ENCODE assay signal across 16 mouse cellular contexts in genomic region chr2:26635489-26636324, GRCm38 (mm10). TPM values are rescaled to one million over a fixed set of nuclear protein-coding genes. Genes with fewer than 3 reads are reported as not detected.
DNase-seq lines count a peak whose midpoint lies in the region; ATAC-seq lines count a peak whose summit lies in the region.
"Had no signal": no experiment of that assay in that cellular context is flagged by ENCODE, and none has a peak within 500 bp of the region (broad histone marks: within the 10 kb centered on the region; RNA-seq: fewer than 3 reads in every experiment).

No protein-coding gene starts in this region.

- no peaks in the 10 kb centered on the region for H3K27me3 ChIP-seq in limb, embryonic 12.5 days
- H3K27me3 ChIP-seq in limb, embryonic 10.5 days (ENCODE audit: low read depth, poor library complexity, severe bottlenecking): no peaks in the 10 kb centered on the region
- H3K27me3 ChIP-seq in liver, embryonic 12.5 days (replicated peaks): no peaks in the 10 kb centered on the region
- H3K27me3 ChIP-seq: Patski had no signal

- H3K4me3 ChIP-seq in limb, embryonic 12.5 days (replicated peaks): no peak overlapping the region
- H3K4me3 ChIP-seq in limb, embryonic 10.5 days: no peak overlapping the region
- H3K4me3 ChIP-seq in liver, embryonic 12.5 days: no peak overlapping the region

- H3K9me3 ChIP-seq in limb, embryonic 12.5 days: no peaks in the 10 kb centered on the region
- H3K9me3 ChIP-seq in limb, embryonic 10.5 days (replicated peaks): no peaks in the 10 kb centered on the region
- H3K9me3 ChIP-seq in liver, embryonic 12.5 days (replicated peaks): no peaks in the 10 kb centered on the region

- peaks cover 41% of the 10 kb centered on the region for H3K4me1 ChIP-seq in limb, embryonic 12.5 days (replicated peaks)
- peaks cover 56% of the 10 kb centered on the region for H3K4me1 ChIP-seq in limb, embryonic 10.5 days
- H3K4me1 ChIP-seq in liver, embryonic 12.5 days: peaks cover 33% of the 10 kb centered on the region

- no peak for ATAC-seq in limb, embryonic 12.5 days (ENCODE audit: insufficient number of reproducible peaks, insufficient read depth, low FRiP score, low TSS enrichment, low read depth)
- ATAC-seq in liver, embryonic 12.5 days: peak; percentile 44
- ATAC-seq: Patski had no signal

- DNase-seq in cerebellum, adult 9-10 months: peak; percentile 23
- DNase-seq in cerebellum, adult 8-10 months: no peak
- no peak for DNase-seq in limb, embryonic 10.5 days (ENCODE audit: low spot score)
- peak; percentile 79 for DNase-seq in R1 (ENCODE audit: low read depth, low spot score)
- DNase-seq in testis, postnatal 14 days (ENCODE audit: low spot score): no peak
- DNase-seq in urinary bladder, postnatal 36 days (ENCODE audit: low spot score in 2 of 2): no peak
- DNase-seq: adrenal gland, postnatal 25 days; cerebellum, adult 11-12 months; kidney, adult 8-10 months; right cerebral cortex, postnatal 4 days had no signal

- H3K36me3 ChIP-seq in limb, embryonic 12.5 days: peaks cover 70% of the 10 kb centered on the region
- peaks cover 76% of the 10 kb centered on the region for H3K36me3 ChIP-seq in limb, embryonic 10.5 days
- peaks cover 47% of the 10 kb centered on the region for H3K36me3 ChIP-seq in liver, embryonic 12.5 days

- no peak overlapping the region for H3K4me2 ChIP-seq in limb, embryonic 12.5 days
- H3K4me2 ChIP-seq in liver, embryonic 12.5 days: no peak overlapping the region

- H3K27ac ChIP-seq in limb, embryonic 12.5 days: peak overlapping the region; percentile 29
- H3K27ac ChIP-seq in limb, embryonic 10.5 days: no peak overlapping the region
- H3K27ac ChIP-seq in liver, embryonic 12.5 days: no peak overlapping the region

- 0 out of 2 replicates have a peak overlapping the region, but pooled peaks have one; percentile 18 for H3K9ac ChIP-seq in limb, embryonic 12.5 days (replicated peaks)
- no peak overlapping the region for H3K9ac ChIP-seq in liver, embryonic 12.5 days

- 74% methylated on average over 21 of the region's 21 CpGs for WGBS in limb, embryonic 12.5 days
- WGBS in limb, embryonic 10.5 days: 72% methylated on average over 21 of the region's 21 CpGs
- 54% methylated on average over 21 of the region's 21 CpGs for WGBS in liver, embryonic 12.5 days (ENCODE audit: insufficient replicate concordance)

RNA-seq across cellular contexts. Expression of gene Fam69b, which starts 7.5 kb away (rescaled TPM):
- polyA plus RNA-seq in limb, embryonic 12.5 days (2016; fragmentation: Nextera tagmentation; extraction: Ambion mirVana): 61.7 and 66.3 TPM in 2 replicates
- 31.3 and 43.3 TPM in 2 replicates for polyA plus RNA-seq in limb, embryonic 10.5 days (2016; fragmentation: Nextera tagmentation; extraction: Ambion mirVana)
- 4.6 and 5.5 TPM in 2 replicates for polyA plus RNA-seq in liver, embryonic 12.5 days (2016; fragmentation: Nextera tagmentation; extraction: Ambion mirVana)

RNA-seq across cellular contexts. Expression of gene Agpat2, which starts 31.5 kb away (rescaled TPM):
- polyA plus RNA-seq in limb, embryonic 12.5 days (2016; fragmentation: Nextera tagmentation; extraction: Ambion mirVana): 17.1 and 18.4 TPM in 2 replicates
- 13.2 and 14.5 TPM in 2 replicates for polyA plus RNA-seq in limb, embryonic 10.5 days (2016; fragmentation: Nextera tagmentation; extraction: Ambion mirVana)
- polyA plus RNA-seq in liver, embryonic 12.5 days (2016; fragmentation: Nextera tagmentation; extraction: Ambion mirVana): 26.7 and 28.7 TPM in 2 replicates

RNA-seq across cellular contexts. Expression of gene Lcn4, which starts 35.4 kb away (rescaled TPM):
- not detected in 2 replicates for polyA plus RNA-seq in limb, embryonic 12.5 days (2016; fragmentation: Nextera tagmentation; extraction: Ambion mirVana)
- polyA plus RNA-seq in limb, embryonic 10.5 days (2016; fragmentation: Nextera tagmentation; extraction: Ambion mirVana): not detected in 2 replicates
- polyA plus RNA-seq in liver, embryonic 12.5 days (2016; fragmentation: Nextera tagmentation; extraction: Ambion mirVana): not detected in 2 replicates
- polyA plus RNA-seq: embryonic facial prominence, embryonic 14.5 days; gonadal fat pad, adult 2 months; Patski; stomach, embryonic 16.5 days had no signal

RNA-seq across cellular contexts. Expression of gene Gm20532, which starts 49.3 kb away (rescaled TPM):
- polyA plus RNA-seq in limb, embryonic 12.5 days (2016; fragmentation: Nextera tagmentation; extraction: Ambion mirVana): 0.31 TPM in 1 of 2 replicates, not detected in the other
- not detected in 2 replicates for polyA plus RNA-seq in limb, embryonic 10.5 days (2016; fragmentation: Nextera tagmentation; extraction: Ambion mirVana)
- not detected in 2 replicates for polyA plus RNA-seq in liver, embryonic 12.5 days (2016; fragmentation: Nextera tagmentation; extraction: Ambion mirVana)
- polyA plus RNA-seq: embryonic facial prominence, embryonic 14.5 days; gonadal fat pad, adult 2 months; Patski; stomach, embryonic 16.5 days had no signal

RNA-seq across cellular contexts. Expression of gene Egfl7, which starts 55.9 kb away (rescaled TPM):
- 77.4 and 82.1 TPM in 2 replicates for polyA plus RNA-seq in limb, embryonic 12.5 days (2016; fragmentation: Nextera tagmentation; extraction: Ambion mirVana)
- 96.5 and 97.2 TPM in 2 replicates for polyA plus RNA-seq in limb, embryonic 10.5 days (2016; fragmentation: Nextera tagmentation; extraction: Ambion mirVana)
- polyA plus RNA-seq in liver, embryonic 12.5 days (2016; fragmentation: Nextera tagmentation; extraction: Ambion mirVana): 106 and 120 TPM in 2 replicates

Comparison
In these comparisons a context has a peak if more than half of its experiments do, and no peak if none do; other contexts are left out.
1. DNase-seq: peak in cerebellum, adult 9-10 months (single experiment) and R1 (single experiment); none in cerebellum, adult 8-10 months (single experiment), limb, embryonic 10.5 days (single experiment), testis, postnatal 14 days (single experiment) and urinary bladder, postnatal 36 days (0 of 2).